Mouse (Mus musculus) effector memory CD4-positive, alpha-beta T cell, adult 7 months (primary cell): ENCODE measurements around the gene Fam210b. TPM values are rescaled to one million over a fixed set of nuclear protein-coding genes. Genes with fewer than 3 reads are reported as not detected.

Experiments used
- polyA plus RNA-seq: library from polyadenylated mRNA; unstranded; fragments of 100-300 nt; shearing (Covaris generic); gene quantifications from one replicate; pipeline ENCODE4 v1.2.1, GENCODE M21; 2017

Gene Fam210b
- 12.9 TPM for polyA plus RNA-seq

GRCm38 (mm10) chr2:172345258-172345738 lies at the start of gene Fam210b:
Gene Fam210b (plus strand): TSS chr2:172345565.

GRCm38 (mm10) chr2:172370411-172371223 lies 25.3 kb downstream of the Fam210b start, which contains the start of the genes Aurka and Cstf1:
Gene Aurka (minus strand): TSS chr2:172370535.
Gene Cstf1 (plus strand): TSS chr2:172370681.

GRCm38 (mm10) chr2:172393391-172394051 lies 48.2 kb downstream of the Fam210b start, which contains the start of gene Cass4:
Gene Cass4 (plus strand): TSS chr2:172393794.

Other genes with a start within 250 kb of the Fam210b start
- gene Mc3r, start 97.1 kb upstream of the Fam210b start, polyA plus RNA-seq, result 0.15 TPM
- gene Aurka, start 25.0 kb downstream of the Fam210b start, polyA plus RNA-seq, result 2.7 TPM
- 14.7 TPM for gene Cstf1, start 25.1 kb downstream of the Fam210b start, polyA plus RNA-seq
- not detected for gene Cass4, start 48.2 kb downstream of the Fam210b start, polyA plus RNA-seq
- gene Rtf2, start 95.0 kb downstream of the Fam210b start, polyA plus RNA-seq, result 80.2 TPM
- gene Gcnt7, start 113.0 kb downstream of the Fam210b start, polyA plus RNA-seq, result 3.9 TPM
- not detected for gene Fam209, start 127.0 kb downstream of the Fam210b start, polyA plus RNA-seq
- gene Tfap2c, start 204.0 kb downstream of the Fam210b start, polyA plus RNA-seq, result not detected